Mouse (Mus musculus) thymus, adult 2 months (tissue): Measurements from ENCODE around the gene Fam214a. TPM values are rescaled to one million over a fixed set of nuclear protein-coding genes. Genes with fewer than 3 reads are reported as not detected.

Experiments used
- DNase-seq: peaks from one replicate; pipeline ENCODE4 v3.0.0; 2021
- H3K27ac ChIP-seq: fragments of 200-500 bp; 2 replicates; pipeline ENCODE4 v1.5.1; 2012; ENCODE audit warnings: low read length, control low read depth; ENCODE audit not compliant: control insufficient read depth, insufficient read depth
- H3K27me3 ChIP-seq: fragments of 200-500 bp; 2 replicates; pipeline ENCODE4 v1.6.1; 2012; ENCODE audit warnings: mild to moderate bottlenecking, low read length, moderate library complexity, mixed read lengths; ENCODE audit not compliant: control insufficient read depth, insufficient read depth
- H3K36me3 ChIP-seq: fragments of 200-500 bp; 2 replicates; pipeline ENCODE4 v1.6.1; 2012; ENCODE audit warnings: mild to moderate bottlenecking, low read length, moderate library complexity; ENCODE audit not compliant: control insufficient read depth, insufficient read depth
- H3K4me1 ChIP-seq: fragments of 200-500 bp; replicated peaks from 2 replicates; pipeline ENCODE4 v1.6.1; 2012; ENCODE audit warnings: low read length; ENCODE audit not compliant: control insufficient read depth, insufficient read depth
- H3K4me3 ChIP-seq: fragments of 200-500 bp; 2 replicates; pipeline ENCODE4 v1.5.1; 2012; ENCODE audit warnings: mild to moderate bottlenecking, low read length, control low read depth, moderate library complexity; ENCODE audit not compliant: control insufficient read depth, insufficient read depth
- CTCF ChIP-seq: fragments of 200-500 bp; IDR thresholded peaks from 2 replicates; pipeline ENCODE4 v1.5.1; 2012; ENCODE audit warnings: mild to moderate bottlenecking, control low read depth, low read length, moderate library complexity, borderline replicate concordance; ENCODE audit not compliant: control insufficient read depth, poor library complexity, insufficient read depth; ENCODE audit errors: extremely low read depth
- POLR2A ChIP-seq: fragments of 200-500 bp; IDR thresholded peaks from 2 replicates; pipeline ENCODE4 v1.6.1; 2012; ENCODE audit warnings: mild to moderate bottlenecking, low read length, control low read depth, moderate library complexity; ENCODE audit not compliant: control insufficient read depth, poor library complexity, insufficient read depth; ENCODE audit errors: extremely low read depth
- WGBS: fragments of 180-500 bp; shearing (Covaris S2); methylation state at CpG from one replicate; pipeline ENCODE4 v1.1.7; 2018; 5-methylcytosine and 5-hydroxymethylcytosine counted together
- polyA plus RNA-seq: library from polyadenylated mRNA; depleted of rRNA; stranded (reverse); fragments of >200 nt; gene quantifications from 2 replicates; pipeline ENCODE4 v1.2.3, GENCODE M21; 2012; rRNA removed

Gene Fam214a
- polyA plus RNA-seq, 1 experiment = 13.6 TPM

DNA sequence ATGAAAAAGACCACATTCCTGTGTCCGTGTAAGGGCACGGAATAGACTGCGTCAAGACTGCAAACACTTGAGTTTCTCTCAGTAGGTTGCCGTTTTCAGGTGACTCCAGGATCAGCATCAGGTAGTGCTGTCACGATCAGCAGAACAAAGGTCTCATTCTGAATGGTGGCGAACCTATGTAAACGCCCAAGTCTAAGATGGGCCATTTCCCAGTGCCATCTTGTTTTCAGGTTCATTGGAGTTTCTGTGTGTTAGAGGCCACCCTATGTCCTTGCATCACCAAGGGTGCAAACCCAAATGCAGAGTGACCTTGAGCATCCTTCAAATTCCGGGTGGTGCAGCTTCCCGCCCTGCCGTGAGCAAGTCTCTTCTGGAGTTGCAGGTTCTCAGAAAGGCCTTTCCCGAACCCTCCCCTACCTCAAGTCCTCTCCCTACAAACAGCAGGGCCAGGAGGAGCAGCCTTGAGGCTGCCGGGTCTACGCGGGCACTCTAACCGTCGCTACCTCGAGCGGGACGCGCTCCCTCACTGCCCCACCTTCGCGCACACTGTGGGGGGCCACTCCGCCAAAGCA lies 117.9 kb downstream of the Fam214a start, which contains the start of gene Myo5a:
Myo5a (plus strand) TSS at position 559 of the 572 bp plus-strand sequence.
- Histone ChIP-seq H3K27me3 (no peaks in the 10 kb centered on the region), H3K4me3 (peak within 1 kb of the TSS; percentile 89), H3K4me1 (peaks cover 9% of the 10 kb centered on the region; the same call in 1 of the 2 replicates), H3K36me3 (no peaks in the 10 kb centered on the region), H3K27ac (no peak within 1 kb of the TSS)
- peak; percentile 2 for DNase-seq
- 32% methylated on average over 23 of the region's 23 CpGs for WGBS
- no peak for TF ChIP-seq POLR2A
- no peak for TF ChIP-seq CTCF

DNA sequence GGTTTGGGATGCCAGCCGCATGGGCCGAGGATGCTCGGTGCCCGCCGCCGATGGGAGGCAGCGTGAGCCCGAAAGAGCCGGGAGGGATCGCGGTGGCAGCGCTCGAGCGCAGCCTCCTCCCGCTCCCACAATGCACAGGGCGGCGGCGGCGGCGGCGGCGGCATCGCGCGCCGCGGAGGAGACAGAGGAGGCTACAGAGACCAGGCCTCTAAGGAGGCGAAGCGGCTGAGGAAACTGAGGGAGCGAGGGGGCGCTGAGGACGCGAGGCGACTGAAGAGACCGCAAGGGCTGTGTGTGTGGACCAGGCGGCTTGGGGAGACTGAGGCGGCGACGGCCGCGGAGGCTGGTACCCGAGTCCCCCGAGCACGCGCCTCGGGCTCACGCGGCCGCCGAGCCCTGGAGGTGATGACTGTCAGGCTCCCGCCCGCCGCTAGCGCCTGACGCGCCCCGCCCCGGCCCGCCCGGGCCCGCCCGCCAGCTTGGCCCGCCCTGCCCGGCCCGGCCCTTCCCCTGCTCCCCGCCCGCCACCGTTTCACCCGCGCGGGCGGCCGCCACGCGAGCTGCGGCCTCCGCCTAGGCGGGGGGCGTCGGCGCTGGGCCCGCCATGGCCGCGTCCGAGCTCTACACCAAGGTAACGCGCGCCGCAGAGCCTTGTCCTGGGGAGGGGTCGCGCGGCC lies 118.5 kb downstream of the Fam214a start:
- TF ChIP-seq POLR2A = 0 out of 2 replicates have a peak, but pooled peaks have one; percentile 34
- no peak; the same call in 1 of the 2 replicates for TF ChIP-seq CTCF
- WGBS = 3% methylated on average over 66 of the region's 92 CpGs
- no peak overlapping the region for H3K27ac ChIP-seq
- H3K4me1 ChIP-seq = peaks cover 9% of the 10 kb centered on the region; the same call in 1 of the 2 replicates
- H3K4me3 ChIP-seq = peak overlapping the region; percentile 89
- H3K36me3 ChIP-seq = no peaks in the 10 kb centered on the region
- DNase-seq = peak; percentile 74
- no peaks in the 10 kb centered on the region for H3K27me3 ChIP-seq

DNA sequence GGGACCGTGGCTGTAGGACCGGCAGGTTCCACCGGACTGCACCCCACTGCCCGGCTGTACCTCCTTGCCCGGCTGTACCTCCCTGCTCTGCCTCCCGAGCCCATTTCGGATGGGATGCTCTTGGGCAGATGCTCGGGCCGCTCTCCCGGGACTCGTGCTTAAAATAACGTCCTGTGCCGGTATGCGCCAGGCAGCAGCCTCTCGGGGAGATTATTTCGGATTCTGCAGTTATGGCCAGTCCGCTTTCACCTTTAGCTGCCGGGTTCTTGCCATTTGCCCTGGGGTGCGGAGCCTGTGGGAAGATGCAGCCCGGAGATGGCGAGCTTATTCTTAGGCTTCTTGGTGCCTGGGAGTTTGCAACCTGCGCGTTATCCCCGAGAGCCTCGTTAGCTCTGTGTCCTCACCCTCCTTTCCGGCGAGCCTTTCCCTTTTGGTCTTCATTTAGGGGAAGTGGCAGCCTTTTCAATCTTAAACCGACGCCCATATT lies 119.1 kb downstream of the Fam214a start:
- TF ChIP-seq POLR2A (no peak), CTCF (no peak)
- DNase-seq = no peak
- H3K36me3 ChIP-seq = no peaks in the 10 kb centered on the region
- H3K4me1 ChIP-seq = peaks cover 9% of the 10 kb centered on the region; the same call in 1 of the 2 replicates
- peak overlapping the region; percentile 89 for H3K4me3 ChIP-seq
- H3K27ac ChIP-seq = no peak overlapping the region
- no peaks in the 10 kb centered on the region for H3K27me3 ChIP-seq
- WGBS = under 1% methylated on average over 29 of the region's 29 CpGs

DNA sequence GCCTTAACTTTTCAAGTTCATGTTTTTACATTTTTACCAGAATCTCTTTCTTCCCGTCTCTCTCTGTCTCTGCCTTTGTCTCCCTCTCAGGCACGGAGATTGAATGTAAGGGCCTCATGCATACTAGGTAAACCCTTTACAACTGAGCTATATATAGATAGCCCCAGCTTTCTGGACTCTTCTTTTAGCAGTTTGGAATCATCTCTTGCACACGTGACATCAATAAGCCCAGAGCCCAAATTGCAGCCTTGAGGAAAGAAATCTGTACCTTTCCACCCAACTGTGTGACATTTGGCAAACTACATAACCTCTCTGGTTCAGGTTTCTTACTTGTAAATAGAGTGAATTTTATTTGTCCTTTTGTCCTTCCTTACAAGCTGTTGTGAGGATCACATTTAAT lies 119.7 kb downstream of the Fam214a start:
- Histone ChIP-seq H3K27ac (no peak overlapping the region), H3K4me3 (no peak overlapping the region)
- 64% methylated on average over 3 of the region's 3 CpGs for WGBS

DNA sequence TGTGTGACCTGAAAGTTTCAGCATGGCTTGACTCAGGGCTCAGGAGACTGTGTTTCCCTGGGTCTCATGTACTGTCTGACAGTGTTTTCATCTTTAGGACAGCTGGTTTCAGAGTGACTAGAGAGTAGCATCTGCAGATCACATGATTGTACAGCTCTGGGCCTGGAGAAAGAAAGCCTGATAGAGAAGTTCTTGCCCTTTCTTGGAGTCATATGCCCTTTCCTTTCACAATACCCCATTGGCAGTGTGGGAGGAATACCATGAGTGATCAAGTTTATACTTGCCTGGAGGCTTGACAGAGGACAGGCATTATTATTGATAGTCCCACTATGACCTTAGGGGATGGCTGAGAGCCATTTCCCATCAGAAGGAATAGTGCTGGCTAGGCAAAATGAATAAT lies 124.5 kb downstream of the Fam214a start:
- no peaks in the 10 kb centered on the region for H3K4me1 ChIP-seq
- no peak for TF ChIP-seq CTCF
- no peak for TF ChIP-seq POLR2A
- H3K36me3 ChIP-seq = no peaks in the 10 kb centered on the region
- no peak for DNase-seq
- H3K27ac ChIP-seq = no peak overlapping the region
- H3K27me3 ChIP-seq = no peaks in the 10 kb centered on the region
- H3K4me3 ChIP-seq = no peak overlapping the region

More for the DNA sequence above, 119.7 kb downstream of the Fam214a start:
- H3K27me3 ChIP-seq = no peaks in the 10 kb centered on the region
- H3K36me3 ChIP-seq = no peaks in the 10 kb centered on the region
- DNase-seq = no peak
- H3K4me1 ChIP-seq = peaks cover 9% of the 10 kb centered on the region; the same call in 1 of the 2 replicates
- no peak for TF ChIP-seq CTCF
- TF ChIP-seq POLR2A = no peak

Other genes starting within 250 kb of the Fam214a start
- 0.03 and 0.05 TPM in 2 replicates for gene Onecut1, start 91.0 kb upstream of the Fam214a start, polyA plus RNA-seq
- gene Arpp19, start 84.7 kb downstream of the Fam214a start, polyA plus RNA-seq = 14.5 and 16.1 TPM in 2 replicates
- gene Myo5a, start 118.1 kb downstream of the Fam214a start, polyA plus RNA-seq = 8.3 and 8.7 TPM in 2 replicates